Mouse (Mus musculus): ENCODE data around the gene Adad1.

- no peak for TF ChIP-seq CTCF (IDR thresholded peaks at IDR 0.05; ENCODE audit: control insufficient read depth, insufficient read depth, insufficient read length)
- TF ChIP-seq MAX (IDR thresholded peaks at IDR 0.05) = no peak
- no peak for TF ChIP-seq USF1 (IDR thresholded peaks at IDR 0.05; ENCODE audit: low read depth)
- no peak for TF ChIP-seq MYOD1 (IDR thresholded peaks at IDR 0.05; ENCODE audit: control insufficient read depth, insufficient read length, low read depth)
- no peak for TF ChIP-seq CEBPB (IDR thresholded peaks at IDR 0.05; ENCODE audit: low read depth)
Observed at GRCm38 (mm10) chr3:37140168-37140906, 77.0 kb downstream of the Adad1 start.
